Comparison of ENCODE assay signal across 22 mouse cellular contexts in genomic region chr6:50399427-50400195, GRCm38 (mm10). TPM values are rescaled to one million over a fixed set of nuclear protein-coding genes. Genes with fewer than 3 reads are reported as not detected.
DNase-seq lines count a peak whose midpoint lies in the region; ATAC-seq and TF ChIP-seq lines count a peak whose summit lies in the region.
"Had no signal": no experiment of that assay in that cellular context is flagged by ENCODE, and none has a peak within 500 bp of the region (broad histone marks: within the 10 kb centered on the region; RNA-seq: fewer than 3 reads in every experiment).

No protein-coding gene starts in this region.

- H3K27ac ChIP-seq in kidney, embryonic 15.5 days, result peak overlapping the region; percentile 85; the same call in 1 of the 2 replicates
- peak overlapping the region; percentile 30 for H3K27ac ChIP-seq in intestine, postnatal 0 days (ENCODE audit: low read depth, low read length)
- H3K27ac ChIP-seq: embryonic facial prominence, embryonic 15.5 days; limb, embryonic 12.5 days; liver, embryonic 13.5 days; midbrain, embryonic 10.5 days; neural tube, embryonic 12.5 days had no signal

- ATAC-seq in kidney, embryonic 15.5 days (replicated peaks; ENCODE audit: low FRiP score), result no peak
- peak; percentile 79 for ATAC-seq in intestine, postnatal 0 days
- ATAC-seq: hindbrain, embryonic 16.5 days had no signal

- no peak overlapping the region for H3K4me3 ChIP-seq in kidney, embryonic 15.5 days (replicated peaks)
- H3K4me3 ChIP-seq in intestine, postnatal 0 days (ENCODE audit: low read depth, low read length), result no peak overlapping the region
- H3K4me3 ChIP-seq: embryonic facial prominence, embryonic 15.5 days; limb, embryonic 12.5 days; liver, embryonic 13.5 days; midbrain, embryonic 10.5 days; neural tube, embryonic 12.5 days had no signal

- no peaks in the 10 kb centered on the region for H3K36me3 ChIP-seq in kidney, embryonic 15.5 days
- H3K36me3 ChIP-seq in intestine, postnatal 0 days (ENCODE audit: control insufficient read depth, insufficient read depth), result no peaks in the 10 kb centered on the region
- H3K36me3 ChIP-seq: embryonic facial prominence, embryonic 15.5 days; limb, embryonic 12.5 days; liver, embryonic 13.5 days; midbrain, embryonic 10.5 days; neural tube, embryonic 12.5 days had no signal

- no peaks in the 10 kb centered on the region for H3K9me3 ChIP-seq in kidney, embryonic 15.5 days (replicated peaks)
- no peaks in the 10 kb centered on the region for H3K9me3 ChIP-seq in intestine, postnatal 0 days (ENCODE audit: control insufficient read depth)
- H3K9me3 ChIP-seq: embryonic facial prominence, embryonic 15.5 days; limb, embryonic 12.5 days; liver, embryonic 13.5 days; midbrain, embryonic 10.5 days; neural tube, embryonic 12.5 days had no signal

- no peak overlapping the region for H3K4me2 ChIP-seq in kidney, embryonic 15.5 days
- no peak overlapping the region for H3K4me2 ChIP-seq in intestine, postnatal 0 days (replicated peaks; ENCODE audit: low read depth)
- H3K4me2 ChIP-seq: embryonic facial prominence, embryonic 15.5 days; limb, embryonic 12.5 days; liver, embryonic 13.5 days; lung, embryonic 14.5 days; neural tube, embryonic 12.5 days had no signal

- no peak overlapping the region for H3K9ac ChIP-seq in kidney, embryonic 15.5 days
- no peak overlapping the region for H3K9ac ChIP-seq in intestine, postnatal 0 days (ENCODE audit: low read depth, low read length)
- H3K9ac ChIP-seq: embryonic facial prominence, embryonic 15.5 days; limb, embryonic 12.5 days; liver, embryonic 13.5 days; lung, embryonic 14.5 days; neural tube, embryonic 12.5 days had no signal

- H3K27me3 ChIP-seq in kidney, embryonic 15.5 days, result no peaks in the 10 kb centered on the region
- H3K27me3 ChIP-seq in intestine, postnatal 0 days (replicated peaks; ENCODE audit: control insufficient read depth, insufficient read depth, low read length), result no peaks in the 10 kb centered on the region
- H3K27me3 ChIP-seq: embryonic facial prominence, embryonic 15.5 days; limb, embryonic 12.5 days; liver, embryonic 13.5 days; neural tube, embryonic 12.5 days had no signal

- TF ChIP-seq CTCF in intestine, postnatal 0 days (IDR thresholded peaks at IDR 0.05; ENCODE audit: low read depth), result no peak

- WGBS in kidney, embryonic 15.5 days, result 71% methylated on average over 6 of the region's 7 CpGs
- WGBS in intestine, postnatal 0 days, result 57% methylated on average over 6 of the region's 7 CpGs

- no peak for DNase-seq in kidney, adult 8-10 months
- DNase-seq in right cerebral cortex, postnatal 10 days (ENCODE audit: low spot score in 2 of 2), result peak; percentile 56 to 63
- no peak for DNase-seq in right cerebral cortex, postnatal 25 days
- DNase-seq in urinary bladder, postnatal 36 days (ENCODE audit: low spot score in 2 of 2), result no peak
- DNase-seq in neural tube, embryonic 10.5 days (ENCODE audit: extremely low spot score, low spot score), result no peak
- DNase-seq: adrenal gland, postnatal 14 days; cerebellum, adult 11 months; cerebellum, postnatal 14 days; gastrocnemius, postnatal 14 days; kidney, adult 18-20 months; liver, embryonic 13.5 days; lung, embryonic 14.5 days; lung, postnatal 36 days; spleen, adult 18-20 months; thymus, adult 18-20 months had no signal

- H3K4me1 ChIP-seq in kidney, embryonic 15.5 days, result peaks cover 54% of the 10 kb centered on the region
- 0 out of 2 replicates have a peak, but pooled peaks cover 2% of the 10 kb centered on the region for H3K4me1 ChIP-seq in intestine, postnatal 0 days (replicated peaks; ENCODE audit: control insufficient read depth, insufficient read depth, low read length)
- H3K4me1 ChIP-seq: liver, embryonic 13.5 days; neural tube, embryonic 12.5 days had no signal

RNA-seq across cellular contexts. Expression of gene Osbpl3, which starts 56.4 kb away (rescaled TPM):
- polyA plus RNA-seq in kidney, embryonic 15.5 days (2015; fragmentation: Nextera tagmentation; extraction: Ambion mirVana), result 15.7 and 16.7 TPM in 2 replicates
- polyA plus RNA-seq in intestine, postnatal 0 days (2015; fragmentation: Nextera tagmentation; extraction: Ambion mirVana), result 12.5 and 13.6 TPM in 2 replicates

Comparison
In these comparisons a context has a peak if more than half of its experiments do, and no peak if none do; other contexts are left out.
1. DNase-seq: peak in right cerebral cortex, postnatal 10 days (2 of 2); none in kidney, adult 8-10 months (0 of 2), right cerebral cortex, postnatal 25 days (single experiment), urinary bladder, postnatal 36 days (0 of 2) and neural tube, embryonic 10.5 days (single experiment).